Mouse (Mus musculus) left cerebral cortex, postnatal 25 days (tissue): ENCODE measurements around the gene Col23a1. TPM values are rescaled to one million over a fixed set of nuclear protein-coding genes. Genes with fewer than 3 reads are reported as not detected.
"Not testable (repeated sequence)": the region's sequence is repeated elsewhere in the genome, so short reads cannot be mapped to it uniquely, and the experiment has no call there.

ENCODE experiments used
- DNase-seq, 2 experiments: peaks; one replicate each; pipeline ENCODE4 v3.0.0; 2022; ENCODE audit warnings: low spot score in 2 of 2, mixed read lengths in 1 of 2
- intact Hi-C: fragments of 180-260 bp; cut with DNase I; formaldehyde crosslinking; loops from one replicate; pipeline ENCODE4 v1.15.1; 2025
- total RNA-seq, 2 experiments: library from RNA; stranded (reverse); gene quantifications; 2 replicates each; pipeline ENCODE4 v1.2.3; 2021

The Col23a1 gene
- total RNA-seq, 2 experiments from 2014 or later, result 8.8 to 10.9 TPM

DNA sequence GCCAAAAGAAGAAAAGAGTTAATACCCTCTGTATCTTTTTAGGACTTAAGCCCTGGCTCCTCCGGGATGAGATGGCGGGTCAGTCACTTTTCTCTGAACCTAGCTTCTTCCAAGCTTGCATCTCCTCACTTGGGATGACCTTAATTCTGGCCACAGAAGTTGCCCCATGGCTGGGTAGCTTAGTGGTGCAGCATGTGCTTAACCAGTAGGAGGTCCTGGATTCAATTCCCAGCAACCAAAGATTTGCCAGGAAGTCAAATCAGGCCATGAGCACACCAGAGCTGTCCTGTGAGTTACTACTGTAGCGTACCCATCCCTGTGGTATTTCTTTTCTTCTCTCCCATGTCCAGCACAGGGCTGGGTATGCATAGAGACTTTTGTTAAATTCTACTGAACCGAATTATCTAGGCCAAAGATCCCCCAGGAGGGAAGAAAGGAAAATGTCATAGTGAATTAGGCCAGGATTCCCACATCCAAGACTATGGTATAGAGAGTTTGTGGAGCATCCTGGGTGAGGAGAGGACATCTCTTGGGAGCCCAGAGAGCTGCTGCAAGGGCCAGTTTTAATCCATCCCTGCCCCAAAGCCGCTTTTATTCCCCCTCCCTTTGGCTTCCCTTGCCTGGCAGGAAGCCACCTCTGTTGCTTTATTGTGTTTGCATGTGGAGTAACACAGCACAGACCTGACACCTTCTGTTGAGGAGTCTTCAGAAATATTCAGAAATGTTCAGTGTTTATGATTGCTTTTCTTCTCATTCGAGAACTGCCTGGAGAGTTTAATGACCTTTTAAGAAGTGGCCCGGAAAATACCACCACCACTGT lies 26.5 kb downstream of the Col23a1 start:
- no peak for DNase-seq
- intact Hi-C loops, result no loop called here

DNA sequence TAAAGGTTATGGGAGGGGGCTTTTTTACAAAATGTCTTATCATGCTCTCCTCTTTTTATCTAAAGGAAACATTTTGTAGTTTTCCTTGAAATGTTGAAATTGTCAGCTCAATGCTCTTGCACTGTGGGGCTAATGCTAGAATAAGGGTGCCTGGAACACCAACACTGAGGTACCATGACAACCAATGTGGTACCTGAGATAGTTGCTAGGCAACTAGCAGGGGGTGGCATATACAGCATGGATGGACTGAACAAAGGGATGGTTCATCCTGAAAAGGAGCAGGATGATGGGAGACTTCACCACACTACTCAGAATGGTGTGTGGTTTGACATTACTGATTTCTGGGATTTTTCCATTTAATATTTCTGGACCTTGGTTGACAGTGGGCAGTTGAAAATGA lies 30.9 kb downstream of the Col23a1 start:
- intact Hi-C loops, result no loop called here
- DNase-seq, result no peak

DNA sequence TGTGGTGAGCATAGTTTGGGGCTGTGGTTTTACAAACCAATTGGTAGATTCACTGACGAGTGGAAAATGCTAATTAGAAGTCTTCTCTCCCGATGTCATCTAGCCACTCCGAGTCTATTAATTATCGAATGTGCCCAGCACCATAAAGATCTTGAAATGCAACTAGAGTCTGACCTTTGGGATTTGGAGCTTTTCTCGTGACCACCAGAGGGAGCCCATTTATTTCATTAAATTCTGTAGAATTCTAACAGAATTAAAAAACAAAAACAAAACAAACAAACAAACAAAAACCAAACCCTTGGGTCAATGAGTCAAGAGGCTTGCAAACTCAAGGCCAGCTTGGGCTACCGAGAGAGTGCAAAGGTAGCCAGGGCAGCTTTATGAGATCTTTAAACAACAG lies 37.2 kb downstream of the Col23a1 start:
- DNase-seq, result no peak
- intact Hi-C loops, result loop anchor here (2.0 kb wide), 2 partner anchors 120 to 208 kb away; no protein-coding TSS in a partner anchor

DNA sequence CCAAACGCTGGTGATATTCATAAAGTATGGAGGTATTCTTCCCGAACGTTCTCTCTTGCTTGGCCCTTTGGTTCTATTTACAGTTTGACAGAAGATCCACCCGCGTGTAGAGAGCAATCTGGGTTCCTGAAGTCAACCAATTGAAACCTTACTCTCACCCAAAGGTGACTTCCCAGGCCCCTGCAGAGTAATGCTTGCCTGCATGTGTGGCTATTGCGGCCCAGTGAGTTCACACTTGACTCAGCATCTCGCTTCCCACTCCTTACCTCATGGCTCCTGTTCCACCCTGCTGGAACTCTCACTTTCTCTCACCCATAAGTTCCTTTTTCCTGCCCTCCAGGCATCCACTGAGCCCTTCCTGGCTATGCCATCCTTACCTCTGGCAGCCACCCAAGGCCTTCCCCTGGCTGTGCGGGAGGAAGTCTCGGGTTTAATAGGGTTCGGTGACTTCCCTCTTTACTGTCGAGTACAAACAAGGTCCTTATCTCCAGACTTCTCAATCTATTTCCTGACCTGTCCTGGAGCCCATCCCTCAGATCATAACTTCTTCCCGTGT lies 38.7 kb downstream of the Col23a1 start:
- no peak for DNase-seq
- intact Hi-C loops, result no loop called here

DNA sequence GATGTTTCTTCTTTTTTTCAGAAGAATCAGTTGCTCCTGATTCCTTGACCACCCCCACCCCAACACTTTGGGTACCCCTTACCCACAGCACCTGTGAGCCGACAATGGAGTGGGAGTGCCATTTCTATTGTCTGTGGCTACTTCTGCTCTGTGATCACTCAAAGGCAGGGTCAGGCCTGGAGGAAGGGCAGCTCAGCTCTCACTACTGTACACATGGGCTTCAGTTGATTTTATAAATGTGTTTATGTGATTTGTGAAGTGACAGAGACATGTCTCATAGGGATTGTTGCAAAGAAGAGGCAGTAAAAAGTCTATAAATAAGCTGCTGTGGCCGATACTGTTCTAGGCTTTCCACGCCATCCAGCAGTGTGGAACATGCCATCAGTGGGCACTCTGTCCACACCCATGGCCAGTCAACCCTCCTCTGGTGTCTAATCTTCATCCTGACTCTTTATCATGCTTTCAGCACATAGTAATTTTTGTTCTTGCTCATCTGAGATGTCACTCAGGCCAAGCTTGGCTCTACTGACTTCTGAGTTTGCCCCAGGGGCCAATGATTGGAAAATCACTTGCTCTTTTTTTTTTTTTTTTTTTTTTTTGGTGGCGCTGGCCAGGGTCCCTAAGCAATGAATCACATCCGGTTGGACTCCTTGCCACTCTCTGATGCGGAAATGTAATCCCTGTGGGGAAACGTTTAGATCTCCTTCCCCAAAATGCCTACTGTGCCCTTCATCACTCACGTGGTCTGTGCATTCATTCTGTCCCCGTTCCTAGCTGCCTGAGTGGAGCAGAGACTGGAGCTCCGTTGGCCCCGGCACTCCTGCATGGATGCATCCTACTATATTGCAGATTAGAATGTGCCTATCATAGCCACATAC lies 40.4 kb downstream of the Col23a1 start:
- DNase-seq, result no peak
- intact Hi-C loops, result no loop called here

DNA sequence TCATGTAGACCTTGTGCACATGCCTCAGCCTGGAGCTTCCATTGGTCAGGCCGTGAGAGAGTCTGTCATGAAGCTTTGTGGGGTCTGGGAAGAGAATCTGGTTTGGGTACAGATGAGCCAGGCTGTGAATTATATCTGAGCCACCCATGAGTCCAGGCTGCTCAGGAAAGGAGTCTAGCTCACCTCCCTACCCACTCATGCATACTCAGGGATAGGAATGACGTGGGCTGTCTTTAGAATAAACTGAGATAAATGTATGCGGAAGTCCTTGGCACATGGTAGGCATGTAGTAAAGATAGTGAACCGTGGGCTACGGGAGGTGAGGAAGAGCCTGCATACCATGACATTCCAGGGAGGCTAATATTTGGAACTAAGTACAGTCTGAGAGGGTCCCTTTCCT lies 44.3 kb downstream of the Col23a1 start:
- intact Hi-C loops, result no loop called here
- DNase-seq, result peak in 1 of 2 experiments; percentile 51

DNA sequence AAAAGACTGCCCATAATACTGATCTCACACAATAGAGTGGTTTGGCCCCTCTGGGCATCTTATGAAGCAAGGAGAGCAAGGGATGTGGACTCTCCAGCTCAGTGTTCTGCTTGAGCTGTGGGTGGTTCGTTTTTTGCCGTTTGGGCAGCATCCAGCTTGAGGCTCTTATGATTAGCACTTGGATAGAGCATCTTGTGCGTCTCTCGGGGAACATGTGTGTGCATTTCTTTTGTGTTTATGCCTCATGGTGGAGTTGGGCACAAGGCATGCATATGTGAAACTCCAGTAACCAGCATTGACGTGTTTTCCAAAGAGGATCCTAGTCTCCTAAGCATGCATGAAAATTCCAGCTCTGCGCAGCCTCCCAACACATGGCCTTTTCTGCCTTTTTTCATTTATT lies 47.9 kb downstream of the Col23a1 start:
- intact Hi-C loops, result no loop called here

DNA sequence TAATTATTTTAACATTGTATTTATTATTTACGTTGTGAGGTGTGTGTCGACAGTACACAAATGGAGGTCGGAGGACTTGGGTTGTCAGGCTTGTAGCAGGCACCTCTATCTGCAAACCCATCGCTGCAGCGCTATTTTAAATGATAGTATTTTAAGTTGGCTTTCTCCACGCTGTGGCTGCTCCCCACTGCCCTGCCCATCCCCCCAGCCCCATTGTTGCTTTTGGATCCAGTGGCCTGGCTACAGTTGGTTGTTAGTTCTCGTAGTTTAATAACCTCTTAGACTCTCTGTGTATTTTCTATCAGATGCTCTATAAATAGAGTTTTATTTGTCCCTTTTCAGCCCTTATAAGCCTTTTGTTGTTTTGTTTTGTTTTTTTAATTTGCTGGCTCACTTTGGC lies 48.7 kb downstream of the Col23a1 start:
- intact Hi-C loops, result no loop called here
- no peak for DNase-seq

More for the DNA sequence above, 47.9 kb downstream of the Col23a1 start:
- DNase-seq, result peak; percentile 55 to 77

DNA sequence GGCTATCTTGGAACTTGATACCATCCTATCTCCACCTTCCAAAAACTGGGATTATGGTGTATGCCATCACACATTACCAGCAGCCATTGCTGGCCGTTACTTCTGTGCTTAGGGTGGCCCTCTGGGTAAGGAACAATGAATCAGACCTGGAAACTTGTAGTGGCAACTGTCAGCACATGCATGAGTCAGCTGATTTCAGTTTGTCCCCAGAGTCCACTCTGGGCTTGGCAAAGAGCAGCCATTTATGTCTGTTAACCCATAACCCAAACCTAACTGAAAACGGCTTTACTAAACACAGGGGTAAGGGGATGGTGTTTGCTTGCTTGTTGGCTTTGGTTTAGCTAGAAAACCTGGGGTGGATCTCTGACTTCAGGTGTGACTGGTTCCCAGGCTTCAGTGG lies 51.4 kb downstream of the Col23a1 start:
- DNase-seq, result no peak
- intact Hi-C loops, result loop anchor here (5.0 kb wide), 1 partner anchor 41 kb away; no protein-coding TSS in a partner anchor

DNA sequence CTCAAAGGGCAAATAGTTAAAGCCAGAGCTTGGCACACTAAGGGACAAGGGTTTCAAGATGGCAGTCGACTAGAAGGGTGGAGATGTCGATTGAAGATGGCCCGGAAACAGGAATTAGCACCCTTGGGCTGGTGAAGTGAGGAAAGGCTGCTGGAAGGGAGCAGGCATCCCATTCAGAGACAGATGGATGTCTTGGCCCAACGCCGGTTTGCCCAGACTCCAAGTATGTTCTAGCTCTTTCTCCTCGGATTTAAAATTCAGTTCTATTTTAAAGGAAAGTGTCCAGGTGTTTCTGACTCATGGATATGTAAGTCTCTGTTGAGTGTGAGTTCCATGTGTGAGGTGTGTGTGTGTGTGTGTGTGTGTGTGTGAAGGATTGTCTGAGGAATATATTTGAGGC lies 53.1 kb downstream of the Col23a1 start:
- DNase-seq, result peak; percentile 67 to 91
- intact Hi-C loops, result loop anchor here (5.0 kb wide), 1 partner anchor 40 kb away; no protein-coding TSS in a partner anchor

DNA sequence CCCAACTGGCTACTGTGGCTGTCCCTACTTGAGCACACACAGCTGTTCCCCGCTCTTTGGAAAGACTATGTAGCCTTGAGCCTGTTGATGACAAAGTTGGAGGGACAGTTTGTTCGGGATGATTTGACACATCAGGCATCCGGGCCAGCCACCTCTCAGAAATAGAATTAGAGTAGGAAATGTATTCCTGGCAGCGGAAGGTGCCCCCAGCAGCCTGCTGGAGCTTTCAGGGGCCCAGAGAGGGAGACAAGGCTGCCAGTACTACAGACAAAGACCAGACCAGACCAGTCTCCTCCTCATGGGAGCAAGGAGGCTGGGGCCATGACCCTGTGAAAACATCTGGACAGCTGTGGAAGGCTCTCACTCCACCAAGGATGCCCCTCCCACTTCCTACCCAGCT lies 53.6 kb downstream of the Col23a1 start:
- no peak for DNase-seq
- intact Hi-C loops, result loop anchor here (5.0 kb wide), 1 partner anchor 39 kb away; no protein-coding TSS in a partner anchor

DNA sequence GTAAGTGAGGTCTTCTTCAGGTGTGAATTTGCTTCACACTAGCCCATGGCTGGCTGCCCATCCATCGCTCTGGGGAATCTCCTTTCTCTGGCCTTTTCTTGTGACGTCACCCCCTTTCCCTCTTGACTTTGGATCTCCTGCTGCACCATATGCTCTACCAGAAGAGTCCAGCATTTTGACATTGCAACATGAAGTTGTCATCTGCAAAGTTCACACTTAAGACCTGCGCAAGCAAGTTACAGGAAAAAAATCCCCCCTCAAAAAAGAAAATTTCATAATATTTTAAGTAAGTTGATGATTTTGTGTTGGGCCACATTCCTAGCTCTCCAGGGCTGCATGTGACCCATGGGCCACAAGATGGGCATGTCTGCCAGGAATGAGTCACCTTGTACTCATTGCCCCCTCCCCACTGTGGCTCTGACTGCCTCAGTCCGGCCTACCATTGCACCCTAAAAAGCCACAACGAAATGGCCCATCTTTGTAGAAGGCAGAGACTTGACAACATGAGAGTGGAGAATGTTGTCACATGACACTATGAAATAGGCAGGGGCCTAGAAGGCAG lies 54.1 kb downstream of the Col23a1 start:
- no peak for DNase-seq
- intact Hi-C loops, result loop anchor here (5.0 kb wide), 1 partner anchor 38 kb away; no protein-coding TSS in a partner anchor

DNA sequence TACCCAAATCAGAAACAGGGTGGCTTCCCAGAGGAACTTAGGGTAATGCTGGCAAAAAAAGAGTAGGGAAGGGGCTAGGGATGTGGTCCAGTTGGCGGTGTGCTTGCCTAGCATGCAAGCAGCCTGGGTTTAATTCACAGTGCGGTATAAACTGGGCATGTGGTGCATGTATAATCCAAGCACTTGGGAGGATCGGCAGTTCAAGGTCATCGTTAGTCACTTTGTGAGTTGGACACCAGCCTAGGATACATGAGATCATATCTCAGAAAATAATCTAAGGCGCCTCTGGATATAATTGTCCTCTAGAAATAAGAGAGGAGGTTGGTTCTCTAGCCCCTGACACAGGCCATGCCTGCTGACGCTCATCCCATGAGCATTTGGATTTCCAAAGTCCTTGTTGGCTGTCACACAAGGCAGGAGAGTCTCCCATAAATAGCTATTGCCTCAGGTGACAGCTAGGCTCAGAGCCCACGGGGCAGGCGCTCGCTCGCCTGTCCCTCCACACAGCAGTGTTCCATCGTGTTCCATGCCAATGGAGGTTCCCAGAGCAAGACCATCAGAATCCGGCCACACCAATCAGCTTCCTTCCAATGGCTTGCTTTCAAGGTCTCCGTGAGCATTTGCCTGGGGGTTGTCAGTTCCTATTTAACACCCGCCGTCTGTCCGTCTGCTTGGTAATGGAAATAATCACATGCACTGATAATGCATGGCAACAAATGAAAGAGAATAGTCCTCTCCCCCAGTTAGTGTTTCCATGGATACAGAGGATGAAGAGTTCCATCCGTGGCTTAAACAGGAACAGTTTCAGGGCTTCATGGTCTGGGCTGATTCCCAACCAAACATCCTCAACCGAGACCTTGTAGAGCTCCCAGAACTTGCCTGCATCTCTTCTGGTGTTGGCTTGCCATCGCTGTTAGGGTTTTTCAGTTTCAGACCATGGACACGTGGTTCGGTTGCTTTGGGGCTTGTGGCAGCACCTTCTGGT lies 56.1 kb downstream of the Col23a1 start:
- intact Hi-C loops, result no loop called here
- peak in 1 of 2 experiments; percentile 22 for DNase-seq

DNA sequence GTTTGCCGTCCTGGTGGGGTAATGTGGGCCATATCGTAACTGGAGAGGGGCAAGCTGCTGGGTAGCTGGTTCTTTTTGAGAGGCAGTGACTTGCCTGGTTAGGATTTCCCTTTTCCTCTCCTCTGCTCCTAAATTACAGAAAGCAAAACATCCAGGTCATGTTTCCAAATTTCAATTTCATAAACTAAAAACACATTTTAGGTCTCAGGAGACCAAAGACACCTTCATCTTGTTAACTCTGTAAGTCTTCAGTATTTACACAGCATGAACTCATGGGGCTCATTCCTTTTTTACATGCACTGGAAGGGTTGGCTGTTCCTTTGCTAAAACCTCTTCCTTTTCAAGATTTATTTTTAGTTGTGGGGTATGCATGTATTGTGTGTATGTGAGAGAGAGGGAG lies 58.0 kb downstream of the Col23a1 start:
- DNase-seq, result no peak
- intact Hi-C loops, result no loop called here

DNA sequence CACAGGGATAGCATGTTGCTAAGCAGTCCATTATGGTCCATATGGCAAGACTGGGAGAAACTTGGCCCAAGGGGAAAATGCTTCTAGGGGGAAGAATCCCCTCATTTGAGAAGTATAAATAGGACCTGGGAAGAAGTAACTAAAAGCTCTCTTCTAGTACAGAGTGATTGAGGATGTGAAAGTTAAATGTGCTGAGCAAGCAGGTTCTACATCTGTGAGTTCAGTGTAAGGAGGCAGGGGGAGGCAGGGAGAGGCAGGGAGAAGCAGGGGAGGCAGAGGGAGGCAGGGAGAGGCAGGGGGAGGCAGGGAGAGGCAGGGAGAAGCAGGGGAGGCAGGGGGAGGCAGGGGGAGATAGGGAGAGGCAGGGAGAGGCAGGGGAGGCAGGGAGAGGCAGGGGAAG lies 59.9 kb downstream of the Col23a1 start:
- intact Hi-C loops, result no loop called here
- DNase-seq, result no peak

DNA sequence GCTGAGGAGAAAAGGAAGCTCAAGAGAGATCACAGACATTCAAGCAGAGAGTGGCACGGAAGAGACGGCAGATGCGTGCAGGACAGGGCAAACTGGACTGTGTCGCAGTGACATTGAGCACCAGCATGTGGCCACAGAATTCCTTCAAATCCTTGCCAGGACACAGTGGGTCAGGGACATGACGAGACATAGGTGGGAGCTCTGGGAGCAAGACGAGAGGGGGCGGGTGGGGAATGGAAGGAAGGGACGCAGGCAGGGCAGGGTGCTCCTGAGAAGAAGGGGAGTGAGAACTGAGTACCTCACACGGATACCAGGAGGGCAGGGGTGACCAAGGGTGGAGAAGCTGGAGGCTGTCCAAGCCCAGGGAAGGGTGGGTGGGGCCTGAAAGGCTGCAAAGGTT lies 61.4 kb downstream of the Col23a1 start:
- no peak for DNase-seq
- intact Hi-C loops, result no loop called here

DNA sequence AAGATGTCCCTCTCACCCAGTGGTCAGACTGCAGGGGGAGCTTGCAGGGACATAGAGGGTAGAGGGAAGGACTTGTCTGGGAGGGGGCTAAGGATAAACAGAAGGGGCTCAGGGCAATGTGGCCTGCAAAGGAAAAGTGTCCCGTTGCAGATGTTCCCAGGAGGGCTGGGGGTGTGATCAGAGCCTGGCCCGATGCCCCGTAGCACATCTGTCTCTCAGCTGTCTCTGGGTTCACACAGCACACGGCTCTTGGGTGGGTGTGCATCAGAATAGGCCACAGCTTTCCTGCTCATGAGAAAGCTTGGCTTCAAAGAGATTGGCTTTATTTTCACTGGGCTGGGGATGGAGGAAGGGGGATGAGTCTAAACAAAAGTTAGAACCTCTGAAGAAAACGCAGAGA lies 62.1 kb downstream of the Col23a1 start:
- intact Hi-C loops, result no loop called here
- DNase-seq, result no peak

DNA sequence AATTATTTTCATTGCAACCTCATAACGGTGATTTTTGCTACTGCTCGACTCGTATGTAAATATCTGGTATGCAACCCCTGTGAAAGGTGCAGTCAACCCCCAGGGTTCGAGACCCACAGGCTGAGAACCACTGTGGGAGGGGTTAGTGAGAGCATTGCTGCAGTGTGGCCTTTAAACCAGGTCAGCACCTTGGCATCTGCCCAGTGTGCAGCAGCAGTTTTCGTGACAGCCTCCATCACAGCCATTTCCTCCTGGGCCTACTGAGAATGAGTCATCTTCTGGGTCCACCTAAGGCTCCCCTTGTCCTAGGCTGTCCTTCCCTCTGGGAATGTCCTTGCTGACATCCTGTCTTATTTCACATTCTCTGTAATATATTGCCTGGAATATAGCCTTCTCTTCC lies 64.0 kb downstream of the Col23a1 start:
- intact Hi-C loops, result no loop called here
- no peak for DNase-seq

DNA sequence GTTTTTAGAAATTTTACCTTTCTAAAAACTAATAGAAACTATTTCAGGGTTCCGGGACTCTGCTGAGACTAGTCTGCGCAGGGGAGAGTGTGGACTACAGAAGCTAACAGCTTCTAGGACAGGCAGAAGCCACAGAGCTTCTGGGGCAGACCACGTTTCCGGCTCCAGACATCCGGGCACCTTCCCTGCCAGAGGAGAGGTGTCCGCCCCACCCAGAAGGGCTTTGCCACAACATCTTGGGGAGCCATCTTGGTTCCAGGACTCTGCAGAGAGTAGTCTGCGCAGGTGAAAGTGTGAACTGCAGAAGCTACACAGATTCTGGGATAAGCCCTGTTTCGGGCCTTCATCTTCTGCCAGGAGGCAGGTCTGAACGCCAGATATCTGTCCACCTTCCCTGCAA lies 69.3 kb downstream of the Col23a1 start:
- DNase-seq, intact Hi-C loops: not testable (repeated sequence)
